Mouse (Mus musculus): ENCODE measurements around the gene Kcp. TPM values are rescaled to one million over a fixed set of nuclear protein-coding genes. Genes with fewer than 3 reads are reported as not detected.

Kcp gene
- polyA plus RNA-seq, 1 experiment from 2014 or later, result 3.2 TPM

GRCm38 (mm10) chr6:29517139-29517538 is 9.4 kb upstream of the Kcp start:
- H3K9me3 ChIP-seq (replicated peaks), result no peaks in the 10 kb centered on the region
- no peak overlapping the region for H3K4me3 ChIP-seq
- 3% methylated on average over 5 of the region's 5 CpGs for WGBS (ENCODE audit: insufficient replicate concordance)
- H3K27ac ChIP-seq, result no peak overlapping the region
- H3K4me2 ChIP-seq, result no peak overlapping the region
- peaks cover 10% of the 10 kb centered on the region; the same call in 1 of the 2 replicates for H3K27me3 ChIP-seq (replicated peaks)
- ATAC-seq, result peak; percentile 30
- no peak overlapping the region for H3K9ac ChIP-seq
- H3K36me3 ChIP-seq, result no peaks in the 10 kb centered on the region
- peaks cover 11% of the 10 kb centered on the region for H3K4me1 ChIP-seq

- no peaks in the 10 kb centered on the region for H3K36me3 ChIP-seq
These were observed 5.5 kb upstream of the Kcp start for GRCm38 (mm10) chr6:29513284-29513683.

GRCm38 (mm10) chr6:29509086-29509485 is 1.3 kb upstream of the Kcp start:
- peaks cover 61% of the 10 kb centered on the region for H3K27me3 ChIP-seq (replicated peaks)
- no peak overlapping the region for H3K9ac ChIP-seq
- H3K27ac ChIP-seq, result no peak overlapping the region
- WGBS (ENCODE audit: insufficient replicate concordance), result 48% methylated on average over 2 of the region's 2 CpGs
- no peak for ATAC-seq
- no peaks in the 10 kb centered on the region for H3K36me3 ChIP-seq
- peaks cover 33% of the 10 kb centered on the region for H3K4me1 ChIP-seq
- no peaks in the 10 kb centered on the region for H3K9me3 ChIP-seq (replicated peaks)
- no peak overlapping the region for H3K4me3 ChIP-seq
- no peak overlapping the region for H3K4me2 ChIP-seq

More at GRCm38 (mm10) chr6:29513284-29513683, 5.5 kb upstream of the Kcp start:
- peaks cover 11% of the 10 kb centered on the region for H3K4me1 ChIP-seq
- no peaks in the 10 kb centered on the region for H3K9me3 ChIP-seq (replicated peaks)
- peak; percentile 48; the same call in 1 of the 2 replicates for ATAC-seq
- H3K9ac ChIP-seq, result peak overlapping the region; percentile 44; the same call in 1 of the 2 replicates
- H3K27me3 ChIP-seq (replicated peaks), result peaks cover 27% of the 10 kb centered on the region
- peak overlapping the region; percentile 59 for H3K4me2 ChIP-seq
- WGBS (ENCODE audit: insufficient replicate concordance), result 3% methylated on average over 11 of the region's 11 CpGs
- H3K27ac ChIP-seq, result peak overlapping the region; percentile 32; the same call in 1 of the 2 replicates
- peak overlapping the region; percentile 22; the same call in 1 of the 2 replicates for H3K4me3 ChIP-seq

GRCm38 (mm10) chr6:29506834-29507233 is 918 bp downstream of the Kcp start:
- WGBS (ENCODE audit: insufficient replicate concordance), result 37% methylated on average over 8 of the region's 8 CpGs
- Histone ChIP-seq H3K9ac (no peak overlapping the region), H3K4me1 (peaks cover 21% of the 10 kb centered on the region)

GRCm38 (mm10) chr6:29505493-29505892 is 2.3 kb downstream of the Kcp start:
- Histone ChIP-seq H3K27me3 (replicated peaks) (peaks cover 63% of the 10 kb centered on the region), H3K4me1 (peaks cover 32% of the 10 kb centered on the region), H3K27ac (no peak overlapping the region), H3K9ac (no peak overlapping the region), H3K4me3 (no peak overlapping the region), H3K9me3 (replicated peaks) (no peaks in the 10 kb centered on the region), H3K36me3 (no peaks in the 10 kb centered on the region), H3K4me2 (no peak overlapping the region)
- WGBS (ENCODE audit: insufficient replicate concordance), result 67% methylated on average over 5 of the region's 5 CpGs
- no peak for ATAC-seq

More at GRCm38 (mm10) chr6:29506834-29507233, 918 bp downstream of the Kcp start:
- H3K4me3 ChIP-seq, result peak overlapping the region; percentile 54
- H3K36me3 ChIP-seq, result no peaks in the 10 kb centered on the region
- ATAC-seq, result no peak
- no peak overlapping the region for H3K27ac ChIP-seq
- H3K9me3 ChIP-seq (replicated peaks), result no peaks in the 10 kb centered on the region
- H3K27me3 ChIP-seq (replicated peaks), result peaks cover 63% of the 10 kb centered on the region
- H3K4me2 ChIP-seq, result peak overlapping the region; percentile 70

DNA sequence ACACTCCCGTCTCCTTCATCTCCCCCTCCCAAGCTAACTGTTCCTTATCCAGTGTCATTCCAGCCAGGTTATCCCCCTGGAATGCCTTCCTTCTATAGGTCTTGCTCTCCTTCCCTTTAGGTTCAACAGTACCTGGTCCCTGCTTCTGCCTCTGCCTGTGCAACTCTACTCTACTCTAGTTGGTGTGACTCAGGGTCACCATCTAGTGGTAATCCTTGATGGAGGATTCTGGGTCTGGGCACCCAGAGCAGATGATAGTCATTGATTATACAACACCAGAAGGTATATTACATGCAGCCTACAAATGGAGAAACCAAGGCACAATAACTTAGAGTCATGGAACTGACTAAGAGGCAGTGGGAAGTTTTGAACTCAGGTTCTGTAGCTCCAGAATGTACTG is 6.2 kb downstream of the Kcp start:
- H3K4me3 ChIP-seq, result no peak overlapping the region
- H3K27ac ChIP-seq, result no peak overlapping the region
- H3K36me3 ChIP-seq, result no peaks in the 10 kb centered on the region
- no peaks in the 10 kb centered on the region for H3K9me3 ChIP-seq (replicated peaks)
- WGBS (ENCODE audit: insufficient replicate concordance), result 74% methylated on average over 1 of the region's 1 CpGs
- peaks cover 51% of the 10 kb centered on the region for H3K27me3 ChIP-seq (replicated peaks)
- ATAC-seq, result no peak
- peaks cover 33% of the 10 kb centered on the region for H3K4me1 ChIP-seq
- H3K4me2 ChIP-seq, result no peak overlapping the region
- no peak overlapping the region for H3K9ac ChIP-seq

- no peak overlapping the region for H3K4me2 ChIP-seq
- H3K27ac ChIP-seq, result peak overlapping the region; percentile 49; the same call in 1 of the 2 replicates
- H3K36me3 ChIP-seq, result no peaks in the 10 kb centered on the region
- peaks cover 51% of the 10 kb centered on the region for H3K27me3 ChIP-seq (replicated peaks)
- no peak overlapping the region for H3K4me3 ChIP-seq
- 34% methylated on average over 6 of the region's 6 CpGs for WGBS (ENCODE audit: insufficient replicate concordance)
- H3K4me1 ChIP-seq, result peaks cover 26% of the 10 kb centered on the region
- H3K9ac ChIP-seq, result peak overlapping the region; percentile 36; the same call in 1 of the 2 replicates
- H3K9me3 ChIP-seq (replicated peaks), result no peaks in the 10 kb centered on the region
- peak; percentile 45 for ATAC-seq
These were observed 6.9 kb downstream of the Kcp start for GRCm38 (mm10) chr6:29500810-29501209.

GRCm38 (mm10) chr6:29500177-29500576 is 7.6 kb downstream of the Kcp start:
- Histone ChIP-seq H3K4me3 (no peak overlapping the region), H3K27me3 (replicated peaks) (peaks cover 51% of the 10 kb centered on the region), H3K9me3 (replicated peaks) (no peaks in the 10 kb centered on the region), H3K9ac (no peak overlapping the region), H3K4me2 (peak overlapping the region; percentile 28; the same call in 1 of the 2 replicates), H3K36me3 (no peaks in the 10 kb centered on the region), H3K4me1 (peaks cover 26% of the 10 kb centered on the region), H3K27ac (no peak overlapping the region)
- 31% methylated on average over 7 of the region's 7 CpGs for whole genome bisulfite sequencing (ENCODE audit: insufficient replicate concordance)
- peak; percentile 52; the same call in 1 of the 2 replicates for ATAC-seq

DNA sequence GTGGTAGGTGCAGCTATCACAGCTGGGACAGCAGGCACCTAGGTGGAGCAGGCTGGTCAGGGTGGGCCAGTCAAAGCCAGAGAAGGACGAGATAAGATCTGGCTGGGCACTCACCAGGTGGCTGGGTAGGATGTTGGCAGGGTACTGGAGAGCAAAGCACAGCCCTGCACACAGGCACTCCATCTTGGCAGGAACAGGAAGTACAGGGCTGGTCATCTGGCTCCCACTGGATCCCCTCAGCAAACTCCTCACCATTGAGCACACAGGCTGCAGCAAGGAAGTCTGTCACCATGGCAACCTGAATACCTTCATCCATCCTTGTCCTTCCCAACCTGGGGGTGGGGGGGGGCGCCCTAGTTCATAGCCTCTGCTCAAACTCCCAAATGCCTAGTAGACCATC is 10.0 kb downstream of the Kcp start:
- 16% methylated on average over 2 of the region's 2 CpGs for WGBS (ENCODE audit: insufficient replicate concordance)
- Histone ChIP-seq H3K4me3 (no peak overlapping the region), H3K27me3 (replicated peaks) (peaks cover 60% of the 10 kb centered on the region), H3K4me2 (no peak overlapping the region), H3K27ac (no peak overlapping the region), H3K36me3 (no peaks in the 10 kb centered on the region), H3K4me1 (peaks cover 26% of the 10 kb centered on the region), H3K9ac (no peak overlapping the region), H3K9me3 (replicated peaks) (no peaks in the 10 kb centered on the region)
- ATAC-seq, result no peak

DNA sequence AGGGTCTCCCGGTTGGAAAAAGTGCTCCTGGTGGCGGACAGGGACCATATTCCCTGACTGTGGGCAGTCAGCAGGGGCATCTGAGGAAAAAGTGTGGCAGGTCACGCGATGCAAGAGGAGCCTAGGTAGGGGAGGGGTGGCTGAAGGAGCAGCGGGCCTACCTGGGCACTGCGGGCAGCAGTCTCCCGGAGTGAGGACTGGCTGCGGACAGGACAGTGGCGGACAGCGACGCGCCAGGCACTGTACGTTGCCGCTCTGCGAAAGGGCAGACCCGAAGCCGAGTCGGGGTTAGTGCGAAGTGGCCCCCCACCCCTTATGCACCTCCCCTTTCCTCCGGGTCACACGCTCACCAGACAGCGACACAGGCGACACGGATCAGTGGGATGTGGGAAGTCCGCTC is 11.5 kb downstream of the Kcp start:
- no peak overlapping the region for H3K27ac ChIP-seq
- peaks cover 22% of the 10 kb centered on the region for H3K4me1 ChIP-seq
- H3K9me3 ChIP-seq (replicated peaks), result no peaks in the 10 kb centered on the region
- H3K4me2 ChIP-seq, result no peak overlapping the region
- 14% methylated on average over 25 of the region's 25 CpGs for WGBS (ENCODE audit: insufficient replicate concordance)
- no peaks in the 10 kb centered on the region for H3K36me3 ChIP-seq
- no peak overlapping the region for H3K4me3 ChIP-seq
- ATAC-seq, result 0 out of 2 replicates have a peak, but pooled peaks have one; percentile 6
- H3K9ac ChIP-seq, result no peak overlapping the region
- H3K27me3 ChIP-seq (replicated peaks), result peaks cover 75% of the 10 kb centered on the region

DNA sequence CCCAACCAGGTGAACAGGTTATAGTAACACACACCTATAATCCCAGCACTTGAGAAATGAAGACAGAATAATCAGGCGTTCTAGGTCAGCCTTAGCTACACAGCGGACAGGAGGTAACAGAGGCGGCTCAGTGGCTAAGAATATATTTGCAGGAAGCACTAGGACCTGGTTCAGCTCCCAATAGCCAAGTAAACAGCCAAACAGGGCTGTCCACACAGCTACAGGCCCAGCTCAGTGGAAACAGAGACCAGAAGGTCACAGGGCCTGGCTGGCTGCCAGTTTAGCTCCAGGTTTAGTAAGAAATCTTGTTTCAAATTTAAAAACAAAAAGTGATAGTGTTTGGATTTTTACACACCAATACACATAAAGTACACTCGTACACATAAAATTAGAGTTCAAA is 13.7 kb downstream of the Kcp start:
- H3K4me2 ChIP-seq, result no peak overlapping the region
- no peaks in the 10 kb centered on the region for H3K9me3 ChIP-seq (replicated peaks)
- 62% methylated on average over 4 of the region's 4 CpGs for WGBS (ENCODE audit: insufficient replicate concordance)
- no peak overlapping the region for H3K27ac ChIP-seq
- no peak for ATAC-seq
- peaks cover 95% of the 10 kb centered on the region for H3K27me3 ChIP-seq (replicated peaks)
- H3K4me1 ChIP-seq, result peaks cover 7% of the 10 kb centered on the region
- H3K36me3 ChIP-seq, result no peaks in the 10 kb centered on the region
- H3K4me3 ChIP-seq, result no peak overlapping the region
- no peak overlapping the region for H3K9ac ChIP-seq

- Histone ChIP-seq H3K36me3 (no peaks in the 10 kb centered on the region), H3K9me3 (replicated peaks) (no peaks in the 10 kb centered on the region), H3K4me1 (peaks cover 10% of the 10 kb centered on the region), H3K4me2 (no peak overlapping the region), H3K9ac (no peak overlapping the region), H3K4me3 (no peak overlapping the region), H3K27ac (no peak overlapping the region), H3K27me3 (replicated peaks) (peaks cover 81% of the 10 kb centered on the region)
- WGBS (ENCODE audit: insufficient replicate concordance), result 37% methylated on average over 2 of the region's 2 CpGs
- ATAC-seq, result no peak
These were observed 21.8 kb downstream of the Kcp start for GRCm38 (mm10) chr6:29485951-29486350.
